Mouse (Mus musculus): ENCODE measurements around the gene Foxp1.

Foxp1 gene

DNA sequence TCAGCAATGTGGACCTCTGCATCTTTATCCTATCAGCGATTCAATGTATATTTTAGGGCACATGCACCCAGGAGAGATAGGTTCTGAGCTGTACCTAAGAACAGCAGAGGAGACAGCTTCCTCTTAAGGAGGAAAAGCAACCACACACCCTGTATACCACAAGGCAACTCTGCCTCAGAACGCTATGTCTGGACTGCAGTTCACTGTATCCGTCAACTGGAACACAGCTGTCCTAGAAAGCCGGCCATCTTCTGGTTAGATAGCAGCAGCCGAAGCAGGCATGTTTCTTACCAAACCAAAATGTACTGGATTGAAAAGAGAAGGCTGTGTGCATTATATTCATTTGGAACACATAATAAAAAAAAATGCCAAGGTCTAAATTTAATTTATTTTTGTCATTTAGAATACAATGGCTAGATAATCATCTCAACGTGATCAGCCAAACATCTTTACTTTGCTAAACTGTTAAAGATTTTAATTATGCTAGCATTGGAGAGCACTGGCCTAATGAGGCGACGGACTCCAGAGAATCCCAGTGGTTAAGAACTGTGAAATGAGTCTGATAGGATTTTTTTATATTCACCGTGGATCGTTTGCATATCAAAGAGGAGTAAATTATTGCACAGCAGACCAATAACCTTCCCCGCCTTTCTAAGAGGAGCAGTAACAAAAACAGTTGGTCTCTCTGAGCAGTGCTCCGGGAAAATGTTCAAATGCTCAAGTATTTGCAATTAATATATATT is 518.1 kb downstream of the Foxp1 start:
- no peak for DNase-seq

DNA sequence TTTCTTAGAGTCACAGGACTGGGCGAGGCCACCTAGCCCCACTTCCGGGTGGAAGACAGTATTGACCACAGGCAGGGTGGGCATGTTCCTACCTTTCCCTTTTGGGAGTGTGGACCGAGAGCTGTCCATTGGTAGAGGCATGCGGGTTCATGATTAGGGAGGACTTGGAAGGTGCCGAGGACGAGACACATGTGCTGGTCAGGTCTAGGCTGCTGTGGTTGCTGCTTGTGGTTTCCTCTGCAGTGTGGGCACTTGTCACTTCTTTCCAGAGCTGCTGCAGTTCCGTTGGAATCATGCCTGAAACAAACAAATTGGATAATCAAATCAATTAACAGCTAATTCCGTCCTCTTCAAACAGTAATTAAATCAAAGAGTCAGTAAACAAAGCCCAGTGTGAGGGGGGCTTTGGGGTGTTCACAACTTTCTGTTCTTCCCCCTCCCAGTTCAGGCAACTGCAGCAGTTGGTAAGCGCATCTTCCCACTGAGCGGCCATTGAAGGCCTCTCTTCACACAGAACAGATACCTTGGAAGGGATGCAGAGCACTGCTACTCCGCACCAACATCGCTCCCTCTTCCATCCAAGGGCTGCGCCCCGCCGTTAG is 519.3 kb downstream of the Foxp1 start:
- DNase-seq: no peak

DNA sequence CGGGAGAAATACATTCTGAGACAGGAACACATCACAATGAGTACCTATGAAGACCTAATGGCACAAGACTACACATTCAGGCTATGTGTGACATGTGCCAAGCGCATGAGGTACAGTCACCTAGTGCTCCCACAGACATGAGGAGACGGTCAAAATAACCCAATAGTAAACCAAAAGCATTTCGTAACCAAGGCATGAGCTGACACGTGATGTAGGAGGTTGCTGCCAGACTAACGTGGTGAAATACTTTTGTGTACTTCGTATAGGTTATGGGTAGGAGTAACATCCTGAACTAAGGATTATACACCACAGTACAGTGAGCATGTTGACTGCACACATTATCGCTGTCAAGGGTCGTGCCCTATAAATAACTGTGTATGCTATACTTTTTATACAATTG is 520.9 kb downstream of the Foxp1 start:
- DNase-seq: no peak

DNA sequence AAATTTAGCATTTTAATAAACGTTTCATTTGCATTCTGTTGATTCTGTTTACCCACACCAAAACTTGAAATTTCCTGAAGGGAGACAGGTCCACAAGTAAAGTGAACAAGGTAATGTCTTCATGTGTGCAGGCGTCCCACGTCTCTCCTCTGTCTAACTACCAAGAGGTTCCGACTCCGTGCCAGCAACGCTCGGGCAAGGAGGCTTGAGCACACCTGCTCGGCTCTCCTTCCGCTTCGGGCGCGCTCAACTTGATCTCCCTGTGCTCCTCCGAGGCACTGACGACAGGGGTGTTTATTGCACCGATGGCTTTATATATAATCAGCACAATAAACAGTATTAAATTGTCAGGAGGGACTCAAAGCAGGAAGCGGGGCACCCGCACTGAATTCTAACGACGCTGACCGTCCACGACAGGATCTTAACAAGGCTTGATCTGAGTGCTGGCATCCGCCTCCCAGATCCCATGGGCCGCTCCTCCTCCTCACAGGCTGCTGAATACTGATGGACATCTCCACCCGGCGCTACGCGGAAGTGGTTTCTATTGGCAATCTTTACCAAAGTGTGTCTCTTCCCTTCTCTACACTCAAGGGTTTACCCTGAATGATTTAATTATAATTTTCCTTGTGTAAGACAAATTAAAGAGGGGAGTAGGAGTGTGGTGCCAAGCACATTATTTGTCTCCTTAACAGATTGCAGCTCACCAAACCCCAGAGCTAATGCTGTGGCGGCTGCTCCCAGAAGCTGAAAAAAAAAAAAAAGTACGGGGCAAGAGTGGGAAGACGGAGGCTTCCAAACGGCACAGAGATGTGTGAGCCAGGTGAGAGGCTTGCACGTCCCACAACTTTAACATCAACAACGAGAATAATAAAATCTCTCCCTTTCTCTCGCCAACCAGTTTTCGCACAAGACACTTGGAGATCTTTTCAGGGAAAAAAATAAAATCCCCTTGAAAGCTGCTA is 523.3 kb downstream of the Foxp1 start:
- DNase-seq: no peak

DNA sequence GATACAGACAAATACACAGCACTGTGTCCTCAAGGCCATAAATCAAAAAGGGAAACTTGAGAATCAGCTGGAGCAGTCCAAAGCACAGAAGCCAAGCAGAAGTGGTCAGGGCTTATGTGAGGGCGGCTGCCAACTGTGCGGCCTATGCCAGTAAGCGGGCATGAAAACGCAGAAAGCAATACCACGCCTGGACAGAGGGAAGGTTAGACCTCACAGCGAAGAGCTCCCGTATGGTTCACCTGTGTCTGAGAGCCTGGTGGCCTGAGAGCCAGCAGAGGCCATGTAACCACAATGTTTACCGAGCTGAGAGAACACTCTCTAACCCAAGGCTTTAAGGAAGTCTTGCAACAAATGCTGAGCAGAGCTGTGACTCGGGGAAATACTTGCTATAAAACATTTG is 524.8 kb downstream of the Foxp1 start:
- no peak for DNase-seq

DNA sequence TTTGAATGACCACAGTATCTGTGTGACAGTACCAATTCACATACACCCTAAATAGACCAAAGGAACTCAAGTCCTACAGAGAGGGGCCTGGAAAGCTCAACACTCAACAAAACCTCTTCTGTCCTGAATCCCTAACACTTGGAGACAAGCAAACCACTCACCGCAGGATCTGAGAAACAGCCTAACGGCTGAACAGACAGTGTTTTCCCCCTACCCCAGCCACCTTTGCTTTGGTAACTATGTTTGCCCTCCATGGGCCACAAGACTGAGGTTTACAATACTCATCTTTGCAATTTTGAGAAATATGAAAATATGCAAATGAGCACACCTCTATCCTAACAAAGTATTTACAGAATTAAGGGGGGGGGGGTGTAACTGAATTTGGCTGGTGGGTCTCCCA is 525.7 kb downstream of the Foxp1 start:
- DNase-seq: no peak

DNA sequence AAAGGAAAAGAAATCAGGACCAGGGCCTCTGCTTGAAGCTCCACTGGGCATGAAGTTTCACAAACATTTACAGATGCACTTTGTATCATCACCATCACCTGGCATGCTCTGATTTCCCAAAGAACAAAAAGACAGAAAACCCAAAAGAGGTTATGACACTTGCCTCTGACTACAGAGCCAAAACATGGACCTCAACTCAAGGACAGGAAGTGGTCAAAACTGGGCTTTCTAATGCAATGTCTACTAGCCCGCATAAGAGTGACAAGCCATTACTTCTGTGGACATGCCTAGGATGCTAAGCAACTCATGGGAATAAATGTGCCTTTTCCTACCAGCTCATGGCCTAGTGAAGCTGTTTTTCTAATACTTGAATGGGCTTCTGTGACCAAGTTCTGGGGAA is 526.2 kb downstream of the Foxp1 start:
- no peak for DNase-seq

DNA sequence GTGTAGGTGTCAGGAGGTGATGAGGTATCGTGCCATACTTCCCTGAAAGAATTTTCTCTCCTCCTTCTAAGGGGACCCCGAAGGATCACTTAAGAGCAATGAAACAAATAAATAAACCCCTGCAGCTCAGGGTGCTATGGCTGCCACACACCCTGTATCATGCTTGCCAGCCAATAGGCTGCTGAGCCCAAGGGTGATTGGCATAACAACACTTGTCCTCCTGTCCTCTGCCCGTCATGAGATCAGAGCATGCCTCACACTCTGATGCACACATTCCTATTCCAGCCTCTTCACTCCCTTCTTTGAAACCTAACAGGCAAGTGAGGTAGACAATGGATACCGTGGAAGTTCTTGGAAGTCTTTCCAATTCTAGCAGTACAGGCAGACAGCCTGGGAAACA is 526.8 kb downstream of the Foxp1 start:
- DNase-seq: no peak

DNA sequence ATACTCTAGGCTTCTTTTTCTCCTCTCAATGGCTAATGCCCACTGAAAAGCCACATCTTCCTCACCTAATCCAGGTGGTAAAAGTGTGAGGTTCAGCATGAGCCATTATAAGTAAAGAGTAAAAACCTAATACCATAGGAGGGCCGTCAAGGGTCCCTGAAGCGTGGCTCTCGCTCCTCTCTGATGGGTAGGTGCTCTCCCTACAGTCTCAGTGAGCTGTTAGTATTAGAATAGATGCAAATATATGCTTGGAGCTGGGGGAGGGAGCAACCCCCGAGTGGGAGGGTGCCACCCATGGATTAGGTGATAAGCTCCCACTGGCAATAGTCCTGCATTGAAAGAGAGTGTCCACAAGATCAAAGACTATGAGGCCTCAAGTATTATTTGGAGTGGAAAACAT is 527.6 kb downstream of the Foxp1 start:
- DNase-seq: no peak

DNA sequence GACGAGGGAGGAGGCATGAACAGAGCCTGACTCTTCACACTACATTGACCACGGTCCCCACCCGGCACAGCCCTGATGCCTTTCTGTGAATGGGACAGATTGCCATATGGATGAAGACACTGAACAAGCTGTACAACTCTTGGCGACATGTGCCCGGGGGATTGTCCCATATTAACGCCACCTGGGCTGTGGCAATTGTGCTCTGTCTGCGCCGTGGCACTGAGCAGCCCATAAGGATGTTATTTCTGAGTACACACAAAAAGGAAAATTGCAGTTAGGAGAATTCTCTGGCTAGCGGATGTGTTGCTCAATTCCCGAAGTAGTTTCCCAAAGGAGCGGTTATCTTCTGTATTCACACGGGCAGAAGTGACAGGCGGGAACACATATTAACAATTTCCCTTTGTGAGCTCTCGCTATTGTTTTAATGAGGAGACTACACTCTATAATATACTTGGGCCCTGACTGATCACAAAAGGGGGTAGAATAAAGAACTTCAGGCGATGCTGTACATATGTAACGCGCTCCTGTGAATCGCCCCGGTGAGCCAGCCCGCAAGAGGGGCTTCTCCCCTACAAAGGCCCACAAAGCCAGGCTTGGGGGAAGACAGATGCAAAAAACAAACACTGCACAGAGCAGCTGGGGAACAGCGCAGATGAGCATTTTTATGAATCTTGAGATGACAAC is 528.3 kb downstream of the Foxp1 start:
- peak; percentile 17 for DNase-seq

DNA sequence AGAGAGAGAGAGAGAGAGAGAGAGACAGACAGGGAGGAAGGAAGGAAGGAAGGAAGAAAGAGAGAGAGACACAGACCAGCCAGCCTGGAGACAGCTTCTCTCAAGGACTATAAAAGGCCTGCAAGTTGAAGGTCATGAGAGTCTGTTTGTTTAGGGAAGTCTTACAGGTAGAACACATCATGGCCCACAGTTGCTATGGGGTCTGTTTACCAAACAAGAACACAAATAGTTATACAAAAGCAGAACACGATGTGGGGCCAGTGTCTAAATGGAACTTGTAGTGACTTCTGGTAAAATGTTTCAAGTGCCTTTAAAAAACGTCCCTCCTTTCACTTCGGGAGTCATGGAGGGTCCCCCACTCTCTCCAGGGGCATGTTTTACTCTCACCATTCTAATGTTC is 529.3 kb downstream of the Foxp1 start:
- no peak for DNase-seq

DNA sequence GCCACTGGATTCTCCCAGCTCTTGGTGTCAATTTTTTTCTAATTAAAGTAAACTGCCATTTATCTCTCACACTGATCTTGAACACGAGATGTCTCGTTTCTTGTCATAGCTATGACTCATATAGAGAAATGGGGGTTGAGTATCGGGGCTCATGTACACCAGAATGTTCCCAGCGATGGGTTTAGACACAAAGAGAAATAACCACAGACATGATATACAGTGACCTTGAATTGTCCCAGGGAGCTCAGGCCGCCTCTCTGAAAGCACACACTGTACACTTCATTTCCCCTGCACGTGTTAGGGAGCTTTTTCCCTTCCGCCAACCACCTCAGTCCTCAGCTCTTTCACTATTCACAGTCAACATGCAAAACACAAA is 529.8 kb downstream of the Foxp1 start:
- no peak for DNase-seq

DNA sequence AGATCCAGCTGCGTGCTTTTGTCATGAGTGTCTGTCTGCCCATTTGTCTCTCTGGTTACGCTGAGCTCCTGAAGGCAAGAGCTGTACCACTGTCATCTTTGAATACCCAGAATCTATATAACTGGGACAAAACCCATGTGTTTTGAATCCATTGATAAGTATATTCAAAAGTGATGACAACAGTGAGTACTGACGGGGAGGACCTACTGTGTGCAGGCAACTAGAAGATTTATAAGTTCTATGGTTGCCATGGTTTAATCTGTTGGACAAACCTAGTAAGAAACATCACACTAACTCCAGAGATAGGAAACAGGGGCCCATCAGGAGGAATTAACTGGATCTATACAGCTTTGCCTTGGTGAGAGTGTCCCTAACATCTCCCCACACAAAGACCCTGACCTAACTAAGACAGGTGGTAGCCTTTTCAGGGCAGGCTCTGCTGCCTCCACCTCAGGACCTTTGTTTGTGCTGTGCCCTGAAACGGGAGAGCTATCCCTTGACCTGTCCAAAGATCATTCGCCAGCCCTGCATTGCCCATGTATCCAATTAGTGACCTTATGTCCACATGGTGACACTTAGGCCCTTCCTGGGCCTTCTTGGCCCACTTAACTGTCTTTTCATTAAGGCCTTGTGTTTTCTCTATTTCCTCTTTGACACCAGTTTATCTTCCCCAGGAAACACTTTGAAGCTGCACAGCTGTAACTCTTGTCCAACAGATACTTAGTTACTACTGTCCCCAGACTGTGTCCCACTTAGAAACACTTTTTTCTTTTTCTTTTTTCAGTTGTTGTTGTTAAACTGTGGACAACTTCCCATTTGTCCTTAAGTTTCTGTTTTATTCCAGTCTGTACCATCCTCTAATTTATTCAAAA is 530.4 kb downstream of the Foxp1 start:
- no peak for DNase-seq

DNA sequence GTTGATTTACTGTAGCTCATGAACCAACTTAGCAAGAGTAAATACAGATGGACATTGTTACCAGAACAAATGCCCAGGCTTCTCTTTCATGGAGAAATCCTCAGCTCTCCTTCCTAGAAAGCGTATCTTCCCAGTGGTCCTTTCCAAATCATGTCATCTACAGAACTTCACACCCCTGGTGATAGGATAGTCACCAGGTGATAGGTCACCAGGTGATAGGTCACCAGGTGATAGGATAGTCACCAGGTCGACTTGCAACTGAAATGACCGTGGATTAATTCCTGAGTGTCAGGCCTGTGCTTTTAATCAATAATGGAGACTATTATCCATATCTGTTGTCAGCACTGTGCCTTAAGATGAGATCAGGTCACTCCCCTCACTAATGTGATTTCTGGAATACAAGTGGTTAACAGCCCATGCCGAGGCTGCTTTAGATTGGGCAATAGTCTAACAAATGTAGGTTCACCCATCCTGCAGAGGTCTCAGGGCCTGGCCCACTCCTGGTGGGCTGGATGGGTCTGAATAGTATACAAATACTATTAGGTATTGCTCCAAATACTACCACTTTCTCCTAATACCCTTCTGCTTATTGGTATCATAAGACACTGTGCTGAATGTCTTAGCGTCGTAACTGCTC is 534.9 kb downstream of the Foxp1 start:
- DNase-seq: no peak

DNA sequence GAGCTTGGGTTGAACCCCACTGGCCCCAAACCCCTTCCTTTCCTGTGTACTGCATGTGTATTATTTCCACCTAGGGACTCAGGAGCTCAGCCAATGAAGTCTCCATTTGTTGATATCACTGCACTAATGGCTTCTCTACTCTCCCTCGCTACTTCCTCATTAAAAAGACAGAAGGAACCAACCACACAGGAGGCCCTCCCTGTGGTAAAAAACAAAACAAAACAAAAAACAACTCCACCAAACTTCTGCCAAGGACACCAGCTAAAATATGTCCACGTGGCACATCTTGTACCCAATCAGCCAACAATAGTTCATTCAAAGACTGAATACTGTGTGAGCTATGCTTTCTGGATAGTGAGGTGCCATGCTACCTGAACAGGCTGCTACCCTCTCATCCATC is 537.1 kb downstream of the Foxp1 start:
- no peak for DNase-seq

DNA sequence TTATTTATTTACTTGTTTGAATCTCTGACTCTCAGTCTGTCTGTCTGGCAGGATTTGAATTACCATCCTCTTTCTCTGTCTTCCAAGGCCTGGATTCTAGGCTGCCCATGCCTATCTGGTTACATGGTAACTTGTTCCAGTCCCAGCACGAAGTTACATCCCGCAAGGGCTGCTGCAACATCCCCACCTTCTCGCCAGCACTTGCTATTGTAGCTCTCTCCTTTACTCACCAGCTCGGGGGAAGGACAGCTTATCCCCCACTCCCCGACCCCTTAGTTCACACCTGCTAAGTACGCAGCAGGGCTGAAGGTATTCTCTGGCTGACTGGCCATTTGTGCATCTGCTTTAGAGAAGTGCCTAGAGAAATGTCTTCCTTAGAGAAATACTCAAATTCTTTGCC is 537.9 kb downstream of the Foxp1 start:
- no peak for DNase-seq

DNA sequence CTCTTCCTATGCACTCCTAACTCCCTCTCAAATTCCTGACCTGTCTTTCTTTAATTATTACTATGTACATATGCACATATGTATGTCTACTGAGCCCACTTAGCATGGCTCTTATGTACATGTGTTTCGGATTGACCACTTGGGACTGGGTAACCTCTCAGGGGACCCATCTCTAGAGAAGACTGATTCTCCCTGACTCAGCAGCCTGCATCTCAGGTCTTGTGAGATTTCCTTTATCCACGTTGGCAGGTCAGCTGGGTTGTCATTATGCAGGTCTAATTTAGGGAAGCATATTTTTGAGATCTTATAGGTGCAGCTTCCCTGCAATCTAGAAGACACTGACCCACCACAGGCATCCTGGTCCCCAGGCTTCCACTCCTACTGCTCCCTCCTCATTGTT is 538.5 kb downstream of the Foxp1 start:
- no peak for DNase-seq

DNA sequence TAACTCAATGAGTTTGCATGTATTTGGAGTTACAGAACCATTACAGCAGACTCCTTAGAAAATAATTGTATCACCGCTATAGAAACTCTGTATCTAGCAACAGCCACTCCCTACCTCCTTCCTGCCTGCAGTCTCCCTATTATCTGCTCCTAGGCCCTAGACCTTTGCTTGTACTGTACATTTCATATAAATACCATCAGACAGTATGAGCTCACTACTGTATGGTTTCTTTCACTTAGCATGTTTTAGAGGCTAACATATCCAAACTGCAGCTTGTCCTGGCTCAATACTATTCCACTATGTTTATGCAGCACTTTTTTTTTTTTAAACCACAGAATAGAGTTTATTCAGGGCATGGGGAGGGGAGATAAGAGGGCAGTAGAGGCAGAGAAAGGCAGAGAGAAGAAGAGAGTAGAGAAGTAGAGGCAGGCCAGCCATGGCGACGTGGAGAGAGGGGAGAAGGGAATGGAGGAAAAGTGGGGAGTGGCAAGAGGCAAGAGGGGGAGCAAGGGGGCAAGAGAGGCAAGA is 539.1 kb downstream of the Foxp1 start:
- DNase-seq: no peak

DNA sequence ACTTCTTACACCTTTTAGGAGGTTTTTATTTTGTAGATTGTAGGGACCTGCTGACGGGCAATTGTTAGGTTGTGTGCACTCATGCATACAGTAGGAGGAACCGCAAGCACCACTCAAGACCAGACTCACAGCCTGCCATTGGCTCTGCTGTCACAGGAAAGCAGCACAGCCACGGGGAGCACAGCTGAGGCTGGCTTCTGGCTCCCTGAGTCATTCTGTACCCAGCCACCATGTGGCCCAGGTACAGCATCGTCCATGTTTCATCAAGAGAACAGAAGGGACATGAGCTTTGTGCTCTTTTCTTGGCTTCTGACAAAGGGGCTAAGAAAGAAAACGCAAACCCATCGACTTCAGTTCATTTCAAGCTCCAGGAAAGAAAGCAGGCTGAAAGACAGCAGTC is 541.3 kb downstream of the Foxp1 start:
- DNase-seq: no peak

DNA sequence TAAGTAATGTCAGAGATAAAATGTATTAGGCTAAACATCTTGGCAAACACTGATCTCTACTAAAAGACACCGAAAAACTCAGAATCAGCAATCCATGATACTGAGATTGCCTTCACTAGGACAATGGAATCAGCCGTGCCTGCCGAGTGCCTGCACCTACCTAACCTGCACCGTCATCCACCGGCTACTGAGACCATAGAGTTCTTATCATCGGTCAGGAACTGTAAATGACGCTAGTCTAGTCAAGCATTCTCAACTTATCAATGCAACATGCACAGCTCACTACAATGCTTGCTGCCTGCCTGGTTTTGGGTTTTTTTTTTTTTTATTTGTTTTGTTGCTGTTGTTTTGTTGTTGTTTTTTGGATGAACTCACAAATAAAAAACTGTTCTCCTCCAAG is 542.1 kb downstream of the Foxp1 start:
- no peak for DNase-seq

DNA sequence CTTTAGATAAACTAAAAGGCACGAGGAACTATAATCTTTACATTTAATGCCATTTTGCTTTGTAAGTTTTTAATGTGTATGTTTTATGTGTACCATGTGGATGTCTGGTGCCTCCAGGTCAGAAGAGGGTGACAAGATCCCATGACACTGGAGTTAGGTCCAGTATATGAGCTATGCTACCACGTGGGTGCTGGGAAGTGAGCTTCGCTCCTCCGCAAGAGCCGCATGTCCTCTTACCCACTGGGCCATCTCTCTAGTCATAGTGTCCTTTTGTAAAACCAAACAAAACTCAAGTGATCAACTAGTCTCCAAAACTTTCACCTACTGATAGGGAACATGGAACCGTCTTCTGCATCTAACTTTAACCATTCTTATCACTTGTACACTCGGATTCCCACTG is 542.5 kb downstream of the Foxp1 start:
- DNase-seq: no peak

DNA sequence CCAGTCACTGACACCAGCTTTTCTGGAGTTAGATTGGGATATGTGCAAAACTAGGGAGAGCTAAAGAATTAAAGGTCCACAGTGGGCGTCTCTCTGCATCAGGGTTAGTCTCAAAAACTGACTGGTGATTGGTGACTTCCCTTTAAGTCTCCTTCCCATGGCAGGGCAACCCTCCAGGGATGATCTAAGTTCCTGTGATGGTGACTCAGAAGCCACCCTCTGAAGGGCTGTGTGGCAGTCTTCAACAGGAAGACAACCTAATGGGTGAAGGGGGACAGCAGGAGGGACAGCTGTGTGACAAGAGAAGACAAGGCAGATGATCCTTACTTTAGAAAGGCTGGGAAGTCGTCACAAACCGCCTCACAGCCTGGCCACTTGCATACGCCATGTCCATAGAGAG is 544.7 kb downstream of the Foxp1 start:
- no peak for DNase-seq
